ENCODE assay signal across 29 mouse cellular contexts in the genomic region with DNA sequence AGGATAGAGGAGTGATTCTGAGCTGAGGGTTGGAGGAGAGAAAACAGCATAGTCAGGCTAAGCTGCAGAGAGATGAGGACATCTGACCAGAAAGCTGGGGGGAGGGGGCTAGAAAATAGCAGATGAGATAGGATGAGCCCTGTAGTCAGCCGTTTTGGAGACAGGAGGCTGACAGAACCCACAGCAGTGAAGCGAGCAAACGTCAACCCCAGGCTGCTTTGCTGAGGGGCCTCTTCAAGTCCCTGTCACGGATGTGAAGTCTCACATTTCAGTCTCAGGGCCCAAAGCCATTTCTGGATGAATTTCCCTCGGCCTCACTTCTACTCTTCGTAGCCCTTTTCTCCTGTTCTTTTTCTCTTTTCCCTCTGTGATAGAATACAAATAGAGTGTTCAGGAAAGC.
DNase-seq lines count a peak whose midpoint lies in the region; ATAC-seq and TF ChIP-seq lines count a peak whose summit lies in the region.
"Had no signal": no experiment of that assay in that cellular context is flagged by ENCODE, and none has a peak within 500 bp of the region (broad histone marks: within the 10 kb centered on the region; RNA-seq: fewer than 3 reads in every experiment).

No protein-coding gene starts in this region.

- WGBS in embryonic facial prominence, embryonic 13.5 days: 20% methylated on average over 6 of the region's 6 CpGs
- WGBS in embryonic facial prominence, embryonic 10.5 days: 59% methylated on average over 6 of the region's 6 CpGs
- WGBS in kidney, postnatal 0 days: 47% methylated on average over 6 of the region's 6 CpGs
- WGBS in kidney, embryonic 16.5 days: 34% methylated on average over 6 of the region's 6 CpGs
- 47% methylated on average over 6 of the region's 6 CpGs for WGBS in lung, postnatal 0 days
- WGBS in heart, adult 2 months: 76% methylated on average over 6 of the region's 6 CpGs

- H3K4me1 ChIP-seq in embryonic facial prominence, embryonic 13.5 days: peaks cover 24% of the 10 kb centered on the region
- peaks cover 21% of the 10 kb centered on the region for H3K4me1 ChIP-seq in embryonic facial prominence, embryonic 10.5 days
- H3K4me1 ChIP-seq in kidney, postnatal 0 days (replicated peaks; ENCODE audit: insufficient read depth, low read length): 0 out of 2 replicates have a peak, but pooled peaks cover 5% of the 10 kb centered on the region
- peaks cover 9% of the 10 kb centered on the region; the same call in 1 of the 2 replicates for H3K4me1 ChIP-seq in kidney, embryonic 16.5 days (ENCODE audit: insufficient read depth, low read length)
- H3K4me1 ChIP-seq in lung, postnatal 0 days (ENCODE audit: insufficient read depth, low read depth, low read length): peaks cover 10% of the 10 kb centered on the region; the same call in 1 of the 2 replicates
- peaks cover 2% of the 10 kb centered on the region for H3K4me1 ChIP-seq in heart, adult 2 months (ENCODE audit: control insufficient read depth, insufficient read depth, low read length)
- H3K4me1 ChIP-seq: forebrain, embryonic 15.5 days had no signal

- TF ChIP-seq EP300 in lung, postnatal 0 days (IDR thresholded peaks at IDR 0.05): no peak
- TF ChIP-seq EP300 in heart, adult 2 months (IDR thresholded peaks at IDR 0.05; ENCODE audit: insufficient read depth, low read depth, low read length): no peak

- TF ChIP-seq POLR2A in heart, adult 2 months (IDR thresholded peaks at IDR 0.05; ENCODE audit: insufficient read depth, low read depth, low read length): no peak

- no peak overlapping the region for H3K4me3 ChIP-seq in embryonic facial prominence, embryonic 13.5 days
- H3K4me3 ChIP-seq in embryonic facial prominence, embryonic 10.5 days: no peak overlapping the region
- no peak overlapping the region for H3K4me3 ChIP-seq in kidney, postnatal 0 days (replicated peaks; ENCODE audit: low read depth, low read length)
- H3K4me3 ChIP-seq in kidney, embryonic 16.5 days (ENCODE audit: low read length): no peak overlapping the region
- no peak overlapping the region for H3K4me3 ChIP-seq in lung, postnatal 0 days (ENCODE audit: low read depth, low read length)
- H3K4me3 ChIP-seq in heart, adult 2 months: no peak overlapping the region
- H3K4me3 ChIP-seq: forebrain, embryonic 10.5 days; forebrain, embryonic 15.5 days; limb, embryonic 10.5 days; limb, embryonic 15.5 days; midbrain, embryonic 12.5 days; neural tube, embryonic 13.5 days had no signal

- no peak for TF ChIP-seq CTCF in kidney, postnatal 0 days (IDR thresholded peaks at IDR 0.05; ENCODE audit: low read depth)
- no peak for TF ChIP-seq CTCF in lung, postnatal 0 days (IDR thresholded peaks at IDR 0.05)
- TF ChIP-seq CTCF in heart, adult 2 months (IDR thresholded peaks at IDR 0.05): no peak

- DNase-seq in embryonic facial prominence, embryonic 10.5 days (ENCODE audit: low spot score): no peak
- peak; percentile 18 for DNase-seq in kidney, postnatal 0 days (ENCODE audit: low spot score)
- no peak for DNase-seq in lung, postnatal 0 days (ENCODE audit: low spot score)
- DNase-seq in lung, postnatal 4 days: no peak
- no peak for DNase-seq in heart, adult 2 months
- DNase-seq: adrenal gland, adult 8-10 months; cerebellum, adult 2 months; cerebellum, postnatal 14 days; gastrocnemius, postnatal 25 days; heart, adult 11 months; heart, postnatal 36 days; kidney, adult 2 months; kidney, postnatal 25 days; layer of hippocampus, postnatal 36 days; right cerebral cortex, postnatal 4 days; thymus, postnatal 14 days had no signal

- no peaks in the 10 kb centered on the region for H3K9me3 ChIP-seq in embryonic facial prominence, embryonic 13.5 days
- H3K9me3 ChIP-seq in embryonic facial prominence, embryonic 10.5 days: no peaks in the 10 kb centered on the region
- H3K9me3 ChIP-seq in kidney, postnatal 0 days (replicated peaks; ENCODE audit: low read length): no peaks in the 10 kb centered on the region
- no peaks in the 10 kb centered on the region for H3K9me3 ChIP-seq in kidney, embryonic 16.5 days (ENCODE audit: low read length)
- no peaks in the 10 kb centered on the region for H3K9me3 ChIP-seq in lung, postnatal 0 days (ENCODE audit: low read length)
- H3K9me3 ChIP-seq: forebrain, embryonic 10.5 days; forebrain, embryonic 15.5 days; limb, embryonic 10.5 days; limb, embryonic 15.5 days; midbrain, embryonic 12.5 days; neural tube, embryonic 13.5 days had no signal

- H3K4me2 ChIP-seq in embryonic facial prominence, embryonic 13.5 days: no peak overlapping the region
- H3K4me2 ChIP-seq in kidney, postnatal 0 days (ENCODE audit: low read length): no peak overlapping the region
- no peak overlapping the region for H3K4me2 ChIP-seq in kidney, embryonic 16.5 days (replicated peaks; ENCODE audit: low read depth, low read length)
- no peak overlapping the region for H3K4me2 ChIP-seq in lung, postnatal 0 days (replicated peaks; ENCODE audit: low read depth, low read length)
- H3K4me2 ChIP-seq: forebrain, embryonic 15.5 days; heart, embryonic 11.5 days; hindbrain, embryonic 14.5 days; limb, embryonic 15.5 days; midbrain, embryonic 12.5 days; neural tube, embryonic 13.5 days had no signal

- intact Hi-C loops in heart, adult 2 months (cut with DNase I): no loop called here

- no peak overlapping the region for H3K9ac ChIP-seq in embryonic facial prominence, embryonic 13.5 days
- no peak overlapping the region for H3K9ac ChIP-seq in kidney, postnatal 0 days (ENCODE audit: low read depth, low read length)
- no peak overlapping the region for H3K9ac ChIP-seq in kidney, embryonic 16.5 days (replicated peaks; ENCODE audit: low read length)
- no peak overlapping the region for H3K9ac ChIP-seq in lung, postnatal 0 days (replicated peaks; ENCODE audit: low read depth)
- no peak overlapping the region for H3K9ac ChIP-seq in heart, adult 2 months (ENCODE audit: low read depth, low read length)
- H3K9ac ChIP-seq: forebrain, embryonic 15.5 days; hindbrain, embryonic 14.5 days; limb, embryonic 15.5 days; liver, embryonic 14.5 days; midbrain, embryonic 12.5 days; neural tube, embryonic 13.5 days had no signal

- H3K36me3 ChIP-seq in embryonic facial prominence, embryonic 13.5 days: no peaks in the 10 kb centered on the region
- H3K36me3 ChIP-seq in embryonic facial prominence, embryonic 10.5 days (replicated peaks): no peaks in the 10 kb centered on the region
- H3K36me3 ChIP-seq in kidney, postnatal 0 days (ENCODE audit: insufficient read depth, low read length): no peaks in the 10 kb centered on the region
- H3K36me3 ChIP-seq in kidney, embryonic 16.5 days (ENCODE audit: insufficient read depth, low read length): no peaks in the 10 kb centered on the region
- 0 out of 2 replicates have a peak, but pooled peaks cover 2% of the 10 kb centered on the region for H3K36me3 ChIP-seq in lung, postnatal 0 days (ENCODE audit: insufficient read depth, low read length)
- H3K36me3 ChIP-seq in heart, adult 2 months (ENCODE audit: control insufficient read depth, insufficient read depth, low read length): no peaks in the 10 kb centered on the region; the same call in 1 of the 2 replicates
- H3K36me3 ChIP-seq: forebrain, embryonic 10.5 days; forebrain, embryonic 15.5 days; limb, embryonic 10.5 days; midbrain, embryonic 12.5 days; neural tube, embryonic 13.5 days had no signal

- 0 out of 2 replicates have a peak overlapping the region, but pooled peaks have one; percentile 16 for H3K27ac ChIP-seq in embryonic facial prominence, embryonic 13.5 days
- no peak overlapping the region for H3K27ac ChIP-seq in embryonic facial prominence, embryonic 10.5 days (replicated peaks)
- H3K27ac ChIP-seq in kidney, postnatal 0 days: no peak overlapping the region
- no peak overlapping the region for H3K27ac ChIP-seq in kidney, embryonic 16.5 days (ENCODE audit: low read length)
- peak overlapping the region; percentile 44 for H3K27ac ChIP-seq in lung, postnatal 0 days (ENCODE audit: low read length)
- H3K27ac ChIP-seq in heart, adult 2 months: no peak overlapping the region
- H3K27ac ChIP-seq: forebrain, embryonic 10.5 days; forebrain, embryonic 15.5 days; hindbrain, embryonic 14.5 days; limb, embryonic 10.5 days; limb, embryonic 15.5 days; liver, embryonic 14.5 days; midbrain, embryonic 12.5 days; neural tube, embryonic 13.5 days had no signal

- ATAC-seq in embryonic facial prominence, embryonic 13.5 days (ENCODE audit: insufficient number of reproducible peaks, insufficient read depth, low FRiP score, low TSS enrichment, low read depth): no peak
- no peak for ATAC-seq in kidney, postnatal 0 days (replicated peaks; ENCODE audit: low FRiP score, low read depth)
- ATAC-seq in kidney, embryonic 16.5 days (ENCODE audit: low FRiP score, low TSS enrichment): no peak
- ATAC-seq in lung, postnatal 0 days: no peak
- ATAC-seq: activated CD4-positive, CD25-positive, alpha-beta regulatory T cell, adult 4 months; forebrain, embryonic 15.5 days had no signal

- no peaks in the 10 kb centered on the region for H3K27me3 ChIP-seq in embryonic facial prominence, embryonic 13.5 days
- H3K27me3 ChIP-seq in embryonic facial prominence, embryonic 10.5 days (replicated peaks; ENCODE audit: low read depth, poor library complexity, severe bottlenecking): no peaks in the 10 kb centered on the region
- H3K27me3 ChIP-seq in kidney, postnatal 0 days (ENCODE audit: insufficient read depth, low read length): no peaks in the 10 kb centered on the region
- H3K27me3 ChIP-seq in kidney, embryonic 16.5 days (ENCODE audit: insufficient read depth, low read length): no peaks in the 10 kb centered on the region
- no peaks in the 10 kb centered on the region for H3K27me3 ChIP-seq in lung, postnatal 0 days (replicated peaks; ENCODE audit: insufficient read depth, low read length)
- H3K27me3 ChIP-seq in heart, adult 2 months (ENCODE audit: control insufficient read depth, insufficient read depth, low read length): no peaks in the 10 kb centered on the region
- H3K27me3 ChIP-seq: CH12.LX; forebrain, embryonic 15.5 days; limb, embryonic 15.5 days; midbrain, embryonic 12.5 days; neural tube, embryonic 13.5 days had no signal

- H3K79me2 ChIP-seq in heart, adult 2 months (replicated peaks; ENCODE audit: control insufficient read depth, insufficient read depth, low read length): no peaks in the 10 kb centered on the region

Comparison
In these comparisons a context has a peak if more than half of its experiments do, and no peak if none do; other contexts are left out.
1. H3K27ac ChIP-seq: peak in embryonic facial prominence, embryonic 13.5 days (single experiment) and lung, postnatal 0 days (single experiment); none in embryonic facial prominence, embryonic 10.5 days (single experiment), kidney, postnatal 0 days (single experiment), kidney, embryonic 16.5 days (single experiment) and heart, adult 2 months (single experiment).